Mouse (Mus musculus) olfactory bulb, adult 2 months (tissue): ENCODE results near the gene Rps29.

Source experiments
- CTCF ChIP-seq: fragments of 200-500 bp; IDR thresholded peaks from 2 replicates; pipeline ENCODE4 v1.5.1; 2012; ENCODE audit warnings: low read depth, mild to moderate bottlenecking, low read length, moderate library complexity; ENCODE audit not compliant: insufficient read depth
- POLR2A ChIP-seq: fragments of 200-500 bp; IDR thresholded peaks from 2 replicates; pipeline ENCODE4 v1.6.1; 2012; ENCODE audit warnings: mild to moderate bottlenecking, low read depth, low read length, moderate library complexity; ENCODE audit not compliant: insufficient read depth

- TF ChIP-seq POLR2A (no peak), CTCF (no peak)
These were observed 8.9 kb downstream of the Rps29 start for GRCm38 (mm10) chr12:69150049-69150448.
